Mouse (Mus musculus) liver, embryonic 14.5 days (tissue): Measurements from ENCODE around the gene Gm49405.

Source experiments
- CTCF ChIP-seq: IDR thresholded peaks from 2 replicates; pipeline ENCODE4 v1.5.1; 2016; ENCODE audit warnings: antibody characterized with exemption, low read depth, control low read depth
- EP300 ChIP-seq: IDR thresholded peaks from 2 replicates; pipeline ENCODE4 v1.6.1; 2016; ENCODE audit warnings: antibody characterized with exemption, low read depth

GRCm38 (mm10) chr19:3988750-3989149 lies 11.7 kb upstream of the Gm49405 start:
- TF ChIP-seq CTCF (peak; percentile 60), EP300 (no peak)
